Mouse (Mus musculus) layer of hippocampus, adult 8-10 months (tissue): ENCODE measurements around the gene Egflam. TPM values are rescaled to one million over a fixed set of nuclear protein-coding genes. Genes with fewer than 3 reads are reported as not detected.

ENCODE experiments used
- DNase-seq, 2 experiments: peaks; one replicate each; pipeline ENCODE4 v3.0.0; 2022; ENCODE audit warnings: low spot score in 2 of 2
- total RNA-seq, 4 experiments: library from RNA; stranded (reverse); gene quantifications; 2 replicates each; pipeline ENCODE4 v1.2.4; 2022

The Egflam gene
- total RNA-seq, 4 experiments from 2014 or later, result 3.0 to 5.6 (median 3.5) TPM

DNA sequence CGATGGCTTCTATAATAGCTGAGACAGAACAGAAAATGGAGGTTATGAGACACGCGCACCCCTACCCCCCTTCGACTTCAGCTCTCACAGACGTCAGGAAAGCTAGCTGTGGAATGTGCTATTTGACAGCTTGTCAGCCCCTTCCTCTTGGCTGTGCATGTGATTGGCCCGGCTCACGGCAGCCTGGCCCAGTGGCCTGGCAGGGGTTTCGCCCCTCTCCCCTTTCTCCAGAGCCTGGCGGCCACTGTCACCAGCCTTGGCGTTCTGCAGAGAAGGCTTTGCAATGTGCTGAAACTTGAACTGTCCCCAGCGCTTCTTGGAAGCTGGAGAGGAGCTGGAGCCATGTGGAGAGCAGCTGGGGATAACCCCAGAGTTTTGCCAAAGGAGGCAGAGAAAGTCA is 175.4 kb downstream of the Egflam start:
- no peak for DNase-seq

- no peak for DNase-seq
Measured at GRCm38 (mm10) chr15:7217273-7217598, 181.0 kb downstream of the Egflam start.

GRCm38 (mm10) chr15:7216581-7217272 is 181.5 kb downstream of the Egflam start:
- no peak for DNase-seq

GRCm38 (mm10) chr15:7215845-7216244 is 182.3 kb downstream of the Egflam start:
- DNase-seq, result no peak

- no peak for DNase-seq
Measured at GRCm38 (mm10) chr15:7213683-7214082, 184.5 kb downstream of the Egflam start.

DNA sequence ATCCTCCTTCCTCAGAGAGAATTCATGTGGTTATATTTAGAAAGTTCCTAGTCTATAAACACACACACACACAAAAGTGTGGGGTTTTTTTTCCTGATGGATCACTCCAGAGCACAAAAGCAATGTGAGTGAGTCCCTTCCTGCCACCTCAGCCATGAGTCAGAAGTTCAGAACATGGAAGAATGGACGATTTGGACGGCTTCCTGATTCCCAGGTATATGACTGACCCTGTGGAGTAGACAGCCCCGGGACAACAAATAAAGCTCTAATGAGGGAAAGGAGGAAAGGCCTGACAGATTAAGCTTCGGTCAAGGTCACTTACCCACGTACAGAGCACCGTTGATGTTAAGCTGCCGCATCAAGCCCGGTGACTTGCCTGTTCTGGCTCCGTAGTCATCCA is 190.0 kb downstream of the Egflam start:
- no peak for DNase-seq

DNA sequence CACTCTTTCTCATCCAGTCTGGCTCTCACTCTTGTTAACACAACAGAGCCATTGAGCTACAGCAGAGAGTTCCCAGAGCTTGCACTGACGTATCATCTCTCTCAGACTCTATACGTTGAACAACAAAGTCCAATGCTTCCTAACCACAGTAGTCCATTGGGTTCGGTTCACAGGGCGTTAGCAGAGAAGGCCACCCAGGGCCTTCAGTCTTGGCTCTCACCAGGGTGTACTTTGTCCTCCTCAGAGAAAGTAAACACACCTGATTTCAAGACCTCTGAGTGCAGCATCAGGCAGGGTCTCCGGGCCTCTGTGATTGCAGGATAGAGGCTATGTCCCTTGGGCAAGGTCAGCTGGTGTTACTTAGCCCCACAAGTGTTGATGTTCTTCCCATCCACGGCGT is 190.9 kb downstream of the Egflam start:
- no peak for DNase-seq

GRCm38 (mm10) chr15:7206110-7206509 is 192.1 kb downstream of the Egflam start:
- no peak for DNase-seq

GRCm38 (mm10) chr15:7204917-7205316 is 193.3 kb downstream of the Egflam start:
- no peak for DNase-seq

DNA sequence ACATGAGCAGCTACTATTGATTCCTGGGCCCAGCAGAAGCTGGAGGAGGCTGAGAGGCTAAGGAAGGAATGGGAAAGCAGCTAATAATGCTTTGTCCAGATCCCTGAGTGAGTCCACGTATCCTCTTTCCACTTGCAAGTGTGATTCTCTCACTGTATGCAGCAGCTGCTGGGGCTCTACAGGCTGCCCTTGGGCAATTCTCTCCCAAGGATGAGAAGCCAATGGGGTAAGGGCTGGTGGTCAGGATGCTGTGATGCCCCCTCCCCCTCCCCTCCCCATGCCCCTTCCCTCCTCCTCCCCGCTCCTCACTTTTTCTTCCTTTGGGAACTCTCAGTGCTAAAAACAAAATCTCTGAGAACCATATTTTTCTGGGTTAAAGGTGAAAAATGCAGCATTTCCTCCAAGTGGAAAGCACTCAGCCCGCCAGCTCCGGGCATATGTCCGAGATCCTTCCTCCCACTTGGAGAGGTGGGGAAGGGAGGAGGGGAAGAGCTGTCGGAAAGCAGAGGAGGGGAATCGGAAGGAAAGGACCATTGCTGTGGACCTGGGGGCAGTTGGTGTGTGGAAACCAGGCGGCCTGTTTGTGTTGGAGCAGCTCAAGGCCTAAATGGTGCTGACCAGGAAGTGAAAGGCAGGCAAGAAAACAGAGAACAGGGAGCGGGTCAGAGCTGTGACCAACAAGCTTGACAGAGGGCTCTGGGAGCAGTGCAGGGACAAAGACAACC is 194.4 kb downstream of the Egflam start:
- DNase-seq, result no peak

DNA sequence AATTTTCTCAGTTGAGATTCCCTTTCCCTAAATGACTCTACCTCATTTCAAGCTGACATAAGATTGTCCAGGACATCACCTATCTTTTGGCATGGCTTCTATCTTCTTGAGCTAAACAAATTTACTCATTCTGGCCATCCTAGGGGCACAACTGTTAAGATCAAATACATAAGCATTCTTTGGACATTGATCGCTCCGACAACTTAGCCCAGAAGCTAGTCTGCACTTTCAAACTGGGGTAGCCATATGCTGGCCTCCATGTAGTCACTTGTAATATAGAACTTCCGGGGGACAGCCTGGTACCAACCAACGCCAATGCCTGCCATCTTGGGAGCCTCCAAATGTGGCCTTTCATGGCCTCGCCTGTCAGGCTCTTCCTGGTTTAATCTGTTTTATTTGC is 195.2 kb downstream of the Egflam start:
- no peak for DNase-seq

DNA sequence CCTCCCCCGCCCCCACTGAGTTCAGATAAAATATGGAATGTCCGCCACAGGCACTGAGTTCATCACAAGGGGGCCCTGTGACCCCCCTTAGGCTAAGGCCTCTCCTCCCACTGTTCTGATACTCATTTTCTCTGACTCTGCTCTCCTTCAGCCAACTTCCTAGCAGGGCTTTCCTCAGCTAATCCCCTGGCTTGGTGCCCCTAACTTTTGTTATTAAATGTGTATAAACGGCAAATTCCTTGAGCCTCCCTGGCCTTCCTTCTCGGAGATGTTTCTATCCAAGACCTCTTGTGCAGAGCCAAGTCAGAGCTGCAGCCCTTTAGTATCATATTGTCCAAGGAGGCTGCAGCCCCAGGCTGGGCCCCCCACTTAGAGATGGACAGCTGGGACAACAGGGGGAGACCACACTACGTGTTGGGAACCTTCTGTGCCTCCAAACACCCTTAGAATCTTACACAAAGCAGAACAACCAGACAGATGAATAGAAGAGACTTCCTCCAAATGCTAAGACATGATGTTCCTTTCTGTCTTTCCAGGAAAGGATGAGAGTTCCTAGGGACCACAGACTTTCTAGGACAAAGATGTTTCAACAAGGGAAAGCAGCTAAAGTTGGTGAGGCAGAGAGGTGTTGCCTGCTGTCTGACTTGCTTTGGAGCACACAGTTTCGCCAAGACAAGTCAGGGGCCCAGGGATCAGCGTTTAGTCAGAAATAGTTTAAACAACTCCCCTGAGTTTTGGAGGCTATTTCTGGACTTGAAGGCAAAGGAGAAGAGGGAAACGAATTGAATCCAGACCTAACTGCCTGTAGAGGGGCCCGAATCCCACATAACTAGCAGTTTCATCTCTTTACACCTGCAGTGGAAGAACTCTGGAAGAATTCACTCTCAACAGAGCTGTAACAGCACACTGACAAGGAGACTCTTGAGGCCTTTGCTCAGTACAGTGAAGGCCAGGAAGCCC is 196.5 kb downstream of the Egflam start:
- no peak for DNase-seq

DNA sequence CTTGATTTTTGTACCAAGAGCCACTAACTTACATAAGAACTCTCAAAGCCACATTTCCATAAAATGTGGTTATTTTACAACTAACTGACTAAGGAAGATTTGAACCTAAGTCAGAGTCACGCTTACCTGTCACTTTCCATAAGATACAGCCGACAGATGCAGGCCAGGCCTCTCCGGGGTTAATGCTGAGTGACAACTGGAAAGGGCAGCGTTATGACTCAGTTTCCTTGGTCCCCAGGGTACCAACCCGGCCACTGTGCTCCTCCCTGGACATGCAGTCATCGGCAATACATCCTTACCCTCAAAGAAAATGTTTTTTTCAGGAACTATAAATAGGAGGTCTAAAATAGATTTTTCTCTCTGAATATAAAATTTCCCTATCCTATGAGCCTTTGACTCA is 197.9 kb downstream of the Egflam start:
- DNase-seq, result no peak

- peak; percentile 33 to 44 for DNase-seq
Measured at GRCm38 (mm10) chr15:7198816-7199215, 199.4 kb downstream of the Egflam start.

DNA sequence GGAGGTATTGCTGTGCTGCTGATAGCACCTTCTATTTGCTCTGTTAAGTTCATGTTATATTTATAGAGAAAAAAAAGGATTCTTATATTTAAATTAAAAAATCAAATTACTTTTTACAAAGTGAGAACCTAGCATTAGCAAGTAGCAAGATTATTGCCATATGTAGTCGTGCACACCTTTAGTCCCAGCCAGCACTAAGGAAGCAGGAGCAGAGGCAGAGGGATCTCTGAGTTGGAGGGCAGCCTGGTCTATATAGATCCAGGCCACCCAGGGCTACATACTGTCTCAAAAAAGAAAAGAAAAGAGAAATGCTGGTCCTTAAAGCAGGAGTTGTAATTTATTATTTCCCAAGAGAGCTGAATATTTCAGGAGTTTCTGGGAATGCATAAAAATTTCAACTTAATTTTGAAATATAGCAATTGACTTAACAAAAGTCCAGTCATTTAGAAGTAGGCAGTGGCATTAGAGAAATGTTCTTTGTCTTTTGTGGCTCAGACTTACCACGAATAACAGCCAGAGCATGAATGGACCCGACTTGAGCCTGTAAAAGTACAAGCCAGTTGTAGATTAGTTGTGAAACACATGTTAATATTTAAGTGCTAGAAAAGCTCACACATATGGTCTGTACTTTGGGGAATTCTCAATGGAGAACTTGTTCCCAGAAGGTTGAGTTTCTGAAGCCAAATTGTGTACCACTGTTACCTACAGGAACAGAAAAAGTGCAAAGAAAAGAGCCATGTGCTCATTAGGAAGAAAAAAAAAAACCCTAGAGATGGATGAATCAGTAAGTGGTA is 200.3 kb downstream of the Egflam start:
- DNase-seq, result no peak

- DNase-seq, result no peak
Measured at GRCm38 (mm10) chr15:7194748-7195221, 203.4 kb downstream of the Egflam start.

- DNase-seq, result peak; percentile 43 to 48
Measured at GRCm38 (mm10) chr15:7194147-7194720, 204.0 kb downstream of the Egflam start.

GRCm38 (mm10) chr15:7192582-7192981 is 205.6 kb downstream of the Egflam start:
- no peak for DNase-seq

GRCm38 (mm10) chr15:7191074-7191473 is 207.1 kb downstream of the Egflam start:
- no peak for DNase-seq

DNA sequence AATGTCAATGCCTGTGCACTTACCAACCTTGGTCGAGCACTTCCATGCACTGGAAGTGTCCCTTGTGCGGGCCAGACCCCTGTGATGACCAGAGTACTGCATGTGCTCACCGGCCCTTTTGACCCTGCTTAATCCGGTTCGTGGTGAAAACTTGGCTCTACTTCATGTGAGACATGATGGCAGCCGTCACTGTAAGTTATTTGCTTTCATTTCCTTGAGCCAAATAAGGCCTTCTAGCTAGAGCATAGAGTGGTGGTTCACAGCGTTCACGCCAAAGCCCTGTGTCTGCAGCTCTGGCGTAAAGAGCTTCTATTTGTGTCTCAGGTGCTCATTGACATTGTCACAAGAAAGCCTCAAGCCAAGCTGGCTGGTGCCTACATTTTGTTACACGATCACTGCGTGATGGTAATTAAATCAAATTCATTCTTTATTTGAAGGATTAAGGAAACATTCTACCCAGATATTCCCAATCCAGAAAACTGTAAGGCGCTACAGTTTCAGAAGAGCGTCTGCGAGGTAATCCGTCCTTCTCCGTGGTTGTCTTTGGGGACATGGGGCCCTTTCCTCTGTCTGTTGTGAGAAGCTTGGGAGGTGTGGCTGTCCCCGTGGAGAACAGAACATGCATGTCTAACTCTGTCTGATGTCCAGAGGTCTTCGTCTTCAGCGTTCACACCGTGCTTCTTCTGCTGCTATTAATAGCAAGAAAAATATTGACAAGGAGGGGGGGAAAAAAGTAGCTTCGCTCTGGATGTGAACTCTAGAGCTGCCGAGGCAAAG is 208.3 kb downstream of the Egflam start:
- DNase-seq, result no peak
